Mouse (Mus musculus) C2C12 (cell line): ENCODE measurements around the gene Elf2. TPM values are rescaled to one million over a fixed set of nuclear protein-coding genes. Genes with fewer than 3 reads are reported as not detected.

ENCODE experiments used
- H3K27me3 ChIP-seq: one replicate; pipeline ENCODE4 v1.6.1; 2011; ENCODE audit not compliant: control insufficient read depth, insufficient read depth, insufficient read length
- H3K36me3 ChIP-seq: one replicate; pipeline ENCODE4 v1.6.1; 2011; ENCODE audit not compliant: control insufficient read depth, insufficient read depth
- H3K4me3 ChIP-seq: one replicate; pipeline ENCODE4 v1.5.1; 2011; ENCODE audit warnings: mild to moderate bottlenecking, control low read depth; ENCODE audit not compliant: poor library complexity, insufficient read depth, severe bottlenecking
- H3K79me2 ChIP-seq: one replicate; pipeline ENCODE4 v1.6.1; 2011; ENCODE audit not compliant: control insufficient read depth, insufficient read depth
- H3K79me3 ChIP-seq: one replicate; pipeline ENCODE4 v1.6.1; 2011; ENCODE audit warnings: low read depth, control low read depth
- H3ac ChIP-seq: one replicate; pipeline ENCODE3; 2011; ENCODE audit warnings: low read depth; ENCODE audit not compliant: control insufficient read depth, insufficient read length
- CEBPB ChIP-seq: IDR thresholded peaks from one replicate; pipeline ENCODE4 v1.6.1; 2011; ENCODE audit warnings: low read depth, mild to moderate bottlenecking, control low read depth, moderate library complexity
- CTCF ChIP-seq: IDR thresholded peaks from one replicate; pipeline ENCODE4 v1.5.1; 2011; ENCODE audit not compliant: control insufficient read depth, insufficient read depth, insufficient read length
- FOSL1 ChIP-seq: IDR thresholded peaks from one replicate; pipeline ENCODE4 v1.8.0; 2011; ENCODE audit warnings: mild to moderate bottlenecking, low read length; ENCODE audit not compliant: poor library complexity, insufficient read depth, severe bottlenecking
- MAX ChIP-seq: IDR thresholded peaks from one replicate; pipeline ENCODE4 v1.6.1; 2011; ENCODE audit warnings: mild to moderate bottlenecking, control low read depth
- MYOD1 ChIP-seq: IDR thresholded peaks from one replicate; pipeline ENCODE4 v1.6.1; 2011; ENCODE audit warnings: low read depth; ENCODE audit not compliant: control insufficient read depth, insufficient read length
- MYOG ChIP-seq: IDR thresholded peaks from one replicate; pipeline ENCODE4 v1.6.1; 2011; ENCODE audit not compliant: control insufficient read depth, insufficient read length; ENCODE audit errors: extremely low read depth
- USF1 ChIP-seq: IDR thresholded peaks from one replicate; pipeline ENCODE4 v1.6.1; 2011; ENCODE audit warnings: low read depth, mild to moderate bottlenecking, control low read depth, moderate library complexity
- microRNA-seq: library from miRNA; unstranded; fragments of <30 nt; microRNA quantifications from one replicate; pipeline ENCODE4, GENCODE M21; 2019; ENCODE audit warnings: borderline microRNAs expressed
- polyA plus RNA-seq: library from polyadenylated mRNA; unstranded; fragments of >200 nt; fragmentation: generic; extraction: Trizol; gene quantifications from one replicate; pipeline ENCODE4 v1.2.1, GENCODE M21; 2012; ENCODE audit warnings: missing spikeins

The Elf2 gene
- polyA plus RNA-seq, 1 experiment = 19.5 TPM

DNA sequence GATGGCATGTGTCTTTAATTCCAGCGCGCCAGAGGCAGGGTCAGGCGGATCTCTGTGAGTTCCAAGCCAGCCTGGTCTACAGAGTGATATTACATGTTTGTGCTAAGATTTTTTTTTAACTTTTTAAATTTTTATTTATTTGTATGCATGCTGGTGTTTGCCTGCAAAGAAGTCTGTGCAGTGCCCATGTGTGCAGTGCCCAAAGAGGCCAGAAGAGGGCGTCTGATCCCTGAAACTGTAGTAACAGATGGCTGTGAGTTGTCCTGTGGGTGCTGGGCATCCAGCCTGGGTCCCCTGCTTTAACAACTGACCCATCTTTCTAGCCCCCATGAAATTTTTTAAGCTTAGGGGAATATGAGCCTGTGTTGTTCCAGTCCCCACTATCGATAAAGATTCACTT, 136.0 kb downstream of the Elf2 start:
- Histone ChIP-seq H3K79me2 (no peaks in the 10 kb centered on the region), H3K36me3 (no peaks in the 10 kb centered on the region), H3ac (no peak overlapping the region), H3K27me3 (no peaks in the 10 kb centered on the region), H3K4me3 (no peak overlapping the region), H3K79me3 (no peaks in the 10 kb centered on the region)
- TF ChIP-seq CTCF (no peak), MAX (no peak)

GRCm38 (mm10) chr3:51203906-51204305, 136.6 kb downstream of the Elf2 start:
- no peaks in the 10 kb centered on the region for H3K79me2 ChIP-seq
- H3K27me3 ChIP-seq = no peaks in the 10 kb centered on the region
- TF ChIP-seq FOSL1 = no peak
- TF ChIP-seq MAX = no peak
- no peak for TF ChIP-seq MYOD1
- TF ChIP-seq CTCF = no peak
- no peak for TF ChIP-seq USF1
- TF ChIP-seq MYOG = no peak
- TF ChIP-seq CEBPB = no peak

More at GRCm38 (mm10) chr3:51203906-51204305, 136.6 kb downstream of the Elf2 start:
- no peaks in the 10 kb centered on the region for H3K36me3 ChIP-seq
- no peaks in the 10 kb centered on the region for H3K79me3 ChIP-seq
- H3K4me3 ChIP-seq = no peak overlapping the region
- H3ac ChIP-seq = no peak overlapping the region

Small RNAs within 50 kb of the gene (microRNA-seq; reads per million reads assigned to microRNA genes)
- not detected for gene Gm24282

Other genes with a start within 250 kb of the Elf2 start
- 10.8 TPM for gene Noct, start 116.2 kb downstream of the Elf2 start, polyA plus RNA-seq
- 0.23 TPM for gene Mgarp, start 56.1 kb upstream of the Elf2 start, polyA plus RNA-seq
- gene Ndufc1, start 68.3 kb upstream of the Elf2 start, polyA plus RNA-seq = 473 TPM
- gene Naa15, start 74.5 kb upstream of the Elf2 start, polyA plus RNA-seq = 13.3 TPM
- gene Rab33b, start 143.3 kb upstream of the Elf2 start, polyA plus RNA-seq = 4.7 TPM
- 9.9 TPM for gene Setd7, start 220.2 kb upstream of the Elf2 start, polyA plus RNA-seq